Mouse (Mus musculus) v-Abl transformed pro-B cells (cell line): ENCODE results near the gene Krcc1.
"Not testable (repeated sequence)": the region's sequence is repeated elsewhere in the genome, so short reads cannot be mapped to it uniquely, and the experiment has no call there.

ENCODE experiments used
- in situ Hi-C, 2 experiments: fragments of 400-800 bp; cut with MboI; formaldehyde crosslinking; loops; one replicate each; pipeline ENCODE4 v1.15.1; 2025; ENCODE audit not compliant: unreplicated experiment in 2 of 2

Gene Krcc1

DNA sequence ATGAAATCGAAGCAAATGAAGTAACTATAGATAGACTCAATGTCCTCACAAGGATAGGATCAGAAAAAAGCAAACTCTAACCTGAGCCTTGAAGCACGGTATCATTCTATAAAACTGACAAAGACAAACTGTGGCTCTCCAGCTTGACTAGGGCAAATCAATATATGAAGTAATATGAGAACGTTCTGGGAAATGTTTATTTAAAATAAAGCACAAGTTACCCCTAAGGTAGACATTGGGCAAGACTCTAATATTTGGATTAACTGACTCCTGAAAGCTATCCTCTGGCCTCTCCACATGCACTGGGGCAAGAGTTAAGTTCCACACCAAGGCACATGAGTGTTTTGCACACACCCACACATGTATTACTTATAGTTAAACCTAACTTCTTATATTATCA lies 10.4 kb upstream of the Krcc1 start:
- in situ Hi-C loops: no loop called here

DNA sequence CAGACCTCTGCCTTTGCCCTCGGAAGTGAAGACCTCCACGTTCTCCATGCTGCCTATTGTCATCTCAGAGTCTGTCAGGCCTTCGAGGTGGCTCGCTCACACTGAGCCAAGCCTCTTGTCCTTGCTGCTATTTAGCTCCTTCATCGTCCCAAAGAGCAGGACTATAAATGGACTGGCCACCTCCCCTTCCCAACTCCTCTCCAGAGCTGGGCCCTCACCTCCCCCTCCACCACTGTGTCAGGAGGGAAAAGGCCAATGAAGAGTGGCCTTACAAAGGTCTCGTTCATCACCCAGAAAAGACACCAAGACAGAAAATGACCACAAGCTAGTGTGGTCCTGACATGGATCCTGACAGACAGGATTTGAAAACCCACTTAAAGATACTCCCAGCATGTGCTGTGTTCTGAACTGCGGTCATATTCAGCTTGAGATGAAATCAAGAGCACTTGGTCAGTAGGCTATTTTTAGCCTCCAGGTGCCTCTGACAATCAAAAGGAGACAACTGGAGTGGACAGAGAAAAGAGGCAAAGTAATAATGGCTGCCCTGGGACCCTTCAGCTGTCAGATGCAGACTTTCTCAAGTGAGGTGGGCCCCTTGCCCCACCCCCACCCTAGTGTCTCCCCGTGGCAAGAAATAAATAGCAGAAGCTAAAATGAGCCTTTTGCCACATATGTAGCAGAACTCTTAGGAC lies 9.2 kb upstream of the Krcc1 start:
- in situ Hi-C loops: no loop called here

DNA sequence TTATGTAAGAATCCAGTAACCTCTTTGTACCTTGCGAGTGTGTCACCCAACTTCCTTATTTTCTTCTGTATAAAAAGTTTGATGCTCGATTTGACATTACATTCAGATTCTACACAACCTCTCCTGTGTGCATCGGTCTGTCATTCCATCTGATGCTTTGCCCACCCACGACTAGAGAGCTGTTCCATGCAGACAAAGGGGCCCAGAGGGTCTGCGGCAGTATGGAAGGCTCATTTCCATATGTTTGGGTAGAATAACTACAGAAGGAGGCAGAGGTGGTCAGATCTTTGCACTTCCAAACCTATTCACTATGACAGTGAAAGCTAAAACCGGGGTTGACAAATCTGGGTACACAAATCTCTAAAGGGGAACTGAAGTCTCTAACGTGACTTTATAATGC lies 3.9 kb upstream of the Krcc1 start:
- in situ Hi-C loops: not testable (repeated sequence)

DNA sequence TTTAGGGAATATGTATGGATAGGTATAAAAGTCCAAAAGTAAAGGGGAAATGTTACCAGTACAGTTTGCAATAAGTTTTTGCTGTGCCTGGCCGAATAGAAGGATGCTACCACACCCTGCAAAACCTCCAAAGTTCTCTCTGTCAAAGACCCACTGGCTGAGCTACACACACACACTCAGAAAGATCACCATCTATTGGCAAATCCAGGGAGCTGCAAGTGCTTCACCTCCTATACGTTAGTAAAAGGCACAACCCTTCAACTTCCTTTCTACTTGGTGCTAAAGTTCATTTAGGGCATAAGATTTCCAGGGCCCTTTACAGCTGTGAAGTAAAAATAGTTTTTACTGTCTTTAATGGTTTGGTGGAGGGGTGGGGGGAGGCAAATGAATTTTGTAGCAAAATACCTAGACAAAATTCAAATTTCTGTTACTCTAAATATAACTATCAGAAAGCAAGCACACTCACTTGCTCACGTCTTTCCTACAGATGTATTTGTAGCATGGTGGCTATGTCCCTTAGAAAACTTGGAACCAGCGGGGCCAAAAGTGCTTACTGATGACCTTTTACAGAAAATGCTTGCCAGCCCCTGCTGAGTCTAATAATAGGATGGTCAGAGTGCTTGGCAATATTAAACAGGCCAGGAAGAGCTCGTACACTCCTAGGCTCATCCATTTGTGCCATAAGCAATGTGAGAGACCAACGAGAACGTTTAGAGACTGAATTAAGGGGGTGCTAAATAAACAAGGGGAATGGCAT lies 2.4 kb upstream of the Krcc1 start:
- in situ Hi-C loops: no loop called here

DNA sequence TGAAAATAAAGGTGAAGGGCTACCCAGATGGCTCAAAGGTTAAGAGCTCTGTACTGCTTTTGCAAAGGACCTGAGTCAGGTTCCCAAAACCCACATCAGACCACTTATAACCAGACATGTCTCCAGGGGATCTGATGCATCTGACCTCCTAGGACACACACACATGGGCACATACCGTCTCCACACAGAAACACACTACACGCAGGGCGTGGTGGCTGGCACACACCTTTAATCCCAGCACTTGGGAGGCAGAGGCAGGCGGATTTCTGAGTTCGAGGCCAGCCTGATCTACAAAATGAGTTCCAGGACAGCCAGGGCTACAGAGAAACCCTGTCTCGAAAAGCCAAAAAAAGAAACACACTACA lies 1.8 kb upstream of the Krcc1 start:
- in situ Hi-C loops: not testable (repeated sequence)

DNA sequence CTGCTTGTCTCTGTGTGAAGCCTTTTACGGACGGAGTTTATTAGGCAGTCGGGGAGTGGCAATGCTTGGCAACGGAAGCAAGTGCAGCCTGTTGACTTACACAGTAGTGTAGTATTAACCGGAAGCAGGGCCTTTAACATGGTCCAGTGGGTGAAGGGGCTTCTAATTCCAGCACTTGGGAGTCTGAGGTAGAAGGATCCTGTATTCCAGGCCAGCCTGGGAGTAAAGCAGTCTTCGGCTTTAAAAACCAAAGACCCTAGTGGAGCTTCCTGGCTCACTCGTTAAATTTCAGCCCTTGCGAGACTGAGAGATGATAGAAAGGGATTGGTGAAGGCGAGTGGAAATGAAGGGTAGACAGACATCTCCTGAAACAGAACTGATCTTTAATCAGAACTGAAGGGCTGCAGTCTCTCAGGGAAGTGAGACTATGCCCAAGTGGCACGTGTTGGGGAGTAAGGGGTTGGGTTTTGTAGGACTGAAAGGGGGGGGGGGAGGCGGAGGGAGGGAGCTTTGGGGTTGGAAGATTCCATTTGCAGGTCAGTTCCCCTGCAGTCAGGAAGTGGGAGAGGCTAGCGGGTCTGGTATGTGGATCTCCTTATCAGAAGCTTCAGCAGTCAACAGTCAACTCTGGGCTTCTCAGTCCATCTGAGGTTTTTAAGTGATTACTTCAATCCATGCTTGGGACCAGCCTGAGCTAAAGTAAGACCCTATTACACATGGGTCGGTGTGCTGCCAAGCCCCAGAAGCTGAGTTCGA lies 998 bp upstream of the Krcc1 start:
- in situ Hi-C loops: no loop called here

DNA sequence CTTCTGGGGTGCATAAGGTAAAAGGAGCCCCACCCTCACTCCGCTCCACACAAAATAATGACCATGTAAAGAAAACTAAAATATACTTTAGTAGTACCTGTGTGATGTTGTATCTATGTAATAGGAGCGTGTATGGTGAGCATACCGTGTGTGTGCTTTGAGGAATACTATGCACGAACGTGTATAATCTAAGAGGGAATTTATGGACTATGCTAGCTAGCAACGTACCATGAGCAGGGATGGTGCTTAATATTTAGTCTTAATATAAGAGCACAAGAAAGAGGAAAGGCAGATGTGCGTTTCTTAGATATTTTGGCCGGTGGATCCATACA lies 454 bp upstream of the Krcc1 start:
- in situ Hi-C loops: no loop called here

DNA sequence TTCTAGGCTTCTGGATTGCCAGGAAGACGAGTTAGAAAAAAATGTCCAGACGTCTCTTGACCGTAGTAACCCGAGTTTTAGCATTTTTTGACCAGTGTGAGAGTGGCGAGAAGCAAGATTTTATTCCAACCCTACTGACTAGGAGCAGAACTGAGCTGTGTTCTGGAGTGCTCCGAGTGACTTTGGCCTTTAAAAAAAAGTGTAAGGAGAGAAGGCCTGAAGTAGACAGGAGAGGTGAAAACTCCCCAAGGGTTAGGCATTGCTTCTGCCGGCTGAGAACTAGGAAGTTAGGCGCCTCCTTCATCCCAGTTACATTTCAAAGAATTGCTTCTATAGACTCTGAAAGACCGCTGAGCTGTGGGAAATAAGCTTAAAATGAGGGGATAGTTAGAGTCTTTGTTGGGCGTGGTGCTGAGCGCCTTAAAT lies 852 bp downstream of the Krcc1 start:
- in situ Hi-C loops: no loop called here

DNA sequence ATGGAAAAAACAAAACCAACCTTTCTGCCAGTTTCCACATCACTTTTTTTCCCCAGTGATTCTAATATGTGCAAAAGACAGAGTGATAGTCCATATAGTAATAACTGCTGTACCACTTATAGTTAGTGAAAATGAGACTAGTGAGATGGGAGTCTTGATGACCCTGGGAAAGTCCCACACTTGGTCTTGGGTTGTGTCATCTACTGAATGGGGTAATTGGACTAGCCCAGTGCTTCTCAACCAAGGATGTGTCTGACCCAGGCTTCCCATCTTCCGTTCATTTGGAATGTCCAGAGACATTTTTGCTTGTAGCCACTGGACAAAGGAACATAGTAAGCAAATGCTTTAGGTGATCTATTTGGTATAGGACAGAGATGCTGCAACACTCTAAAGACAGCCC lies 2.2 kb downstream of the Krcc1 start:
- in situ Hi-C loops: no loop called here

DNA sequence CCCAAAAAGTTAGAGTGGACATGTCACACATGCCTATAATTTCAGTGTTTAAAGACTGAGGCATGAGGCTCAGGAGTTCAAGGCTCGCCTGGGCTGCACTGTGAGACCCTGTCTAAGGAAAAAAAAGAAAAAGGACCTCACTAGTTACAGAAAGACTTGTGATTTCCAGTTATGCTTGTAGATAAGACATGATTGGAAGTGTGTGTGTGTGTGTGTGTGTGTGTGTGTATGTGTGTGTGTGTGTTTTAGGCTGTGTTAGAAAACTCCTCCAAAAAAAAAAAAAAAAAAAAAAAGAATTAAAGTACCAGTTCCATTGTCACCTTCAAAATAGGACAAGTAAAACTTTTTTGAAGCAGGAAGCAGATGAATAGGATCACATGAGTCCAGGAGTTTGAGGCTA lies 3.1 kb downstream of the Krcc1 start:
- in situ Hi-C loops: loop anchor here (25.0 kb wide), 2 partner anchors 462 to 888 kb away; no protein-coding TSS in a partner anchor

DNA sequence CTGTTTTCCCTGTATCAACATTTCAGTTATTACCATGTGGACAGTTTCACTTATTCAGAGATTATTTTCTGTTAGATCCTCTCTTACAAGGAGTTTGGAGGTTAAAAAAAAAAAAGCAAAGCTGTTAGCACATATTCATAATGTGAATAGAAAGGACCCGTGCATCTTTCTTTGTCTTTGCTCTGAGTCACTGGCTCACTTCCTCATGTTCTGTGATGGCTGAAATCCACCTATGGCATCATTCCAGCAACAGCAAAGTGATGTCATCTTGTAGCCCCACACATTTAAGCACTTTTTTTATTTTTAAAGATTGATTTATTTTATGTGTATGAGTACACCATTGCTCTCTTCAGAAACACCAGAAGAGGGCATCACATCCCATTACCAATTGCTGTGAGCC lies 7.9 kb downstream of the Krcc1 start:
- in situ Hi-C loops: loop anchor here (25.0 kb wide), 2 partner anchors 467 to 883 kb away; no protein-coding TSS in a partner anchor

DNA sequence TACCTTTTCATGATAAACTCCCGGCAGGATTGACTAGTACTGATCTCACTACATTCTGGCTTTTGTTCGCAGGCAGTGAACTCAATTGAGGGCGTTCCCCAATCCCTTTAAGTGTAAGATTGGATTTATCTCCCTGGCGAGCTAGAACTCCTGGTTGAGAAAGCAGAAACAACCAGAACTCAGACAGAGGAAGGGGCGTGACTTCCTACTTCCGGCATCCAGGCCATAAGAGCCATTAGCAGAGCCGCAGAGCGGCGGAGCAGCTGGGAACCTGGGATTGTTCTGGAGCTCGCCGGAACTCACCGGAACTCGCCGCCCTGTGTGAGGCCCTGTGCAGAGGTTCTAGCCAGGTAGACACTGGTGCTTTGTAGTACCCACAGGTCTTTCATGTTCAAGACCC lies 22.0 kb downstream of the Krcc1 start:
- in situ Hi-C loops: loop anchor here (25.0 kb wide), 2 partner anchors 481 to 869 kb away; no protein-coding TSS in a partner anchor

DNA sequence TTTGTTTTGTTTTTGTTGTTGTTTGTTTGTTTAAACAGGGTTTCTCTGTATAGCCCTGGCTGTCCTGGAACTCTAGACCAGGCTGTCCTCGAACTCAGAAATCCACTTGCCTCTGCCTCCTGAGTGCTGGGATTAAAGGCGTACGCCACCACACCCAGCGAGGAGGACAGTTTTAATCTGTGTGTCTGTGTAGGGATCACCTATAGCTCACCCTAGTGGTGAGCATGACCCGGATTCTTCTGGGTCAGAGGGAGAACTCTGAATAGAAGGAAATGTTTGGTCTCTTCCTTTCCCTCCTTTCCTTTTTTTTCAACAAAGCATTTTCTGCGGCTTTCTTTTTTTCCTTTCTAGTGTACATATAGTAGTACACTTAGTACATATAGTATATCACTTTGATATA lies 23.8 kb downstream of the Krcc1 start:
- in situ Hi-C loops: loop anchor here (5.0 to 25.0 kb wide), 3 partner anchors 483 to 867 kb away; no protein-coding TSS in a partner anchor

DNA sequence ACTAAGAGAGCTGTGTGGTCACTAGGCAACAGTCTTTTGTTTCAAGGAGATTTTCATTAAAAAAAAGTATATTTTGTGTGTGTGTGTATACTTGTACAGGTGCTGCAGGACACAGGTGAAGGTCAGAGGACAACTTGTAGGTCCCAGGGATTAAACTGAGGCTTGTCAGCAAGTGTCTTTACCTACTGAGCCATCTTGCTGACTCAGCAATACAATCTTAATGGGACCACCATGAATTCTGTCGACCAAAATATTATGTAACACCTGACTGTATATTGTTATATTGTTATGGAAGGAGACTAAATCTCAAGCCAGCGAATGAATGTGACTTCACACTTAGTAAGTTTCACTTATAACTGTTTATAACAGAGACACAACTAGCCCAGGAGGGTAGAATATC lies 26.6 kb downstream of the Krcc1 start:
- in situ Hi-C loops: loop anchor here (5.0 to 25.0 kb wide), 3 partner anchors 486 to 864 kb away; no protein-coding TSS in a partner anchor

DNA sequence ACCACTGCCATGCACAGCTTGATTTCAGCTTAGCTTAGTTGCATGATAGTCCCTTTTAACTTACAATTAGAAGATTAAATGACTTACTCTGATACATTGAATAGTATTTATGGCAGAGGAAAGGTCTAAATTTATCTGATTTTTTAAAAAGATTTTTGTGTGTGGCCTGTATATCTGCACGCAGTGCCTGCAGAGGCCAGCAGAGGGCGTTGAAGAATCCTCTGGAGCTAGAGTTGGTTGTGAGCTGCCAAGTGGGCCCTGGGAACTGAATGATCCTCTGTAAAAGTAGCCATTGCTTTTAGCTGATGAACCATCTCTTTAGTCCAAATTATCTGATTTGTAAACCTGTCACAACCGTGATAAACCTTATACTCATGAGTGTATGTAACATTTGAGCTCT lies 27.3 kb downstream of the Krcc1 start:
- in situ Hi-C loops: loop anchor here (5.0 to 25.0 kb wide), 3 partner anchors 486 to 864 kb away; no protein-coding TSS in a partner anchor

DNA sequence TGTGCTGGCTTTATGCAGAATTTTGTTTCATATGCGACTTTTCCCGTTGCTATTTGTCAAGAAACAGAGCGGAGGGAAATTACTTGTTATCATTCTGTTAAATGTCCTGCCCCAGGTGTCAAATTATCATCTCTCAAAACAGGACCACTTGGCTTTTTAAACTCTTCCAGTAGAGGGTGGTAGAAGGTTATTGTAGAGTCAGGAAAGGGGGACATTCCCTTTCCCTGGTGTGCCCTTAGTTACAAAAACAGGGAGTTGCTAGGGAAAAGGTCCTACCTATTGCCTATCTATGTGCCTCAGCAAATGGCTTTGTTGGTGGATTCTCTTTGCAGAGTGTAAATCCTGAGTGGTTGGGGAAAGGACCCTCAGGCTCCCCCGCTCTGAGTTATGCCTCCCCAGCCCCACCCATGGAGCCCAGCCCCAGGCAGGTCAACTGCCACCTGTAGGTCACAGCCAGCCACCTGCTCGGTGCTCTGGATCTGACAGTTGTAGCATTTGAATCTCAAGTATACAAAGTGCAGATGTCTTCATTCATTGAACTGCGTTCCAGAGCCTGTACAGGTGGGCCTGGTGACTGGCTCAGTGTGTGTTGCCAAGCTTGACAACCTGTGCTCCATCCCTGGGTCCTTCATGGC lies 30.7 kb downstream of the Krcc1 start:
- in situ Hi-C loops: no loop called here

DNA sequence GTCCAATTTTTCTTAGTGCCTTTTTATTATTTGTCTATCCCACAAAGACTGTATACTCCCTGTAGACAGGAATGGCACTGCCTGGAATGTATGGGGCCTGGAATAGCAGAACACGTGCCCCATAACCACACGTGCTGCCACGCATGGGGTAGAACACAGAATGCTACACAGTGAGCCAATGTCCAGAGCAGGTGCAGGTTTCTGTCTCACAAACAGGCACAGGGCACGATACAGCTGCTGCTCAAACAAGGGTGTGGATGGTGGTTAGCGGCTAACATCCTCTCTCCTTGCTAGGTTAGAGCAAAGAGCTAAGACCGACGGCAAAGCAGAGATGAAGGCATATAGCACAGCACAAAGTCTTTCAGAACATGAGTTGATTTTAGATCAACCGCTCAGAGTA lies 36.0 kb downstream of the Krcc1 start:
- in situ Hi-C loops: no loop called here

DNA sequence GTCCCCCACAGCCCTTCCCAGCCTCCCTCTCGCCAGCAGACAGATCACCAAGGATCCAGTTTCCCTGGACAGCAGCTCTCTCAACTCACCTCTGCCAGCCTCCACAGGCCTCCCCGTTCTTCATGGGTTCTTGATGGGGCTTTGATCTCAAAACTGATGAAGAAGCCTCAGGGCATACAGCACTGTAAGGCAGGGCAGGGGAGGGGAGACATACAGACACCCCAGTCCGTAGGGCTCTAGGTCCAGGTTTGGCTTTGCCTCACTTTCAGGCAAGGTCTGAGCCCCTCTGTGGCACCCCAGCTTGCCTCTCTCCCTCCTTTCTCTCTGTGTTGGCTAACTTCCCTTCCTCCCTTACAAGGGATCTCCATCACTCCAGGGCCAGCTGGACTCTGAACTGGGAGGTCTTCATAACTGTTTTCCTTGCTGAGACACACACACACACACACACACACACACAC lies 50.4 kb downstream of the Krcc1 start, which contains the start of gene Smyd1:
Gene Smyd1 (minus strand): TSS at position 408 of the 458 bp plus-strand sequence.
- in situ Hi-C loops: no loop called here

DNA sequence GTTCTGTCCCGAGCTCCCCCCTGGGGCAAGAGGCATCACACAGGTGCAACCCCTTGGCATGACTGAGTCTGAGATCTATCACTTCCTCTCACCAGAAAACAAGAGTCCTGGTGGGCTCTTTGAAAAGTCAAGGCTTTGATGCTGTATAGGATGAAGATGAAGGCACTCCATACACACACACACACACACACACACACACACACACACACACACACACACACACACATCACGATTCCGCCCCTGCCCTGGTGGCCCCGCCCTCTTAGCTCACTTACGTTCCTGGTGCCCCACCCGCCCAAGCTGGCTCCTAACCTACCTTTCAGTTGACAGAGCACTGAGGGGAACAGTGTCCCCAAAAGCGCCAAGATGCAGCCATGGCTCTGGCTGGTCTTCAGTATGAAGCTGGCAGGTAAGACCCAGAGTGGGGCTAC lies 51.0 kb downstream of the Krcc1 start, which contains the start of gene Cd8b1:
Gene Cd8b1 (plus strand): TSS at position 298 of the 431 bp plus-strand sequence.
- in situ Hi-C loops: no loop called here

DNA sequence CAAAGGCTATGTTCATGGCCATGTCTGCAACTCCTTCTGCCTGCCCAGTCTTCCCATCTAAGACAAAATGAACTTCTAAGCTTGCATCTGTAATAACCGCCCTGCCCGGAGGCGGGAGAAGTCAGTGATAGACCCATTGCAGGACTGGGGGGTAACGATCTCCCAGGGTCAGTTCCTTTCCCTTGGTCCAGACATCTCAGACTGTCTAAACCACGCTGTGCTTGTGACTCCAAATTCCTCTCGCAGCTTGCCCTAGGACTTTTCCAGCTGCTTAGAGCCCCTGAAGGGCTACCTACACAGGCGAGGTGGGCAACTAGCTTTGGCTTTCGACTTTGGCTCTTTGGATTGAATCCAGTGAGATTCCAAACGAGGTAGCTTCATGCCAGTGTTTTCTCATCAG lies 53.3 kb downstream of the Krcc1 start:
- in situ Hi-C loops: no loop called here
